Mouse (Mus musculus): ENCODE results near the gene Rhbdd3. TPM values are rescaled to one million over a fixed set of nuclear protein-coding genes. Genes with fewer than 3 reads are reported as not detected.
A peak's percentile ranks its signal among the peaks of the same experiment; 100 is the strongest.
"Not testable (repeated sequence)": the region's sequence is repeated elsewhere in the genome, so short reads cannot be mapped to it uniquely, and the experiment has no call there.

Gene Rhbdd3
- polyA plus RNA-seq, 1 experiment: 19.7 TPM

DNA sequence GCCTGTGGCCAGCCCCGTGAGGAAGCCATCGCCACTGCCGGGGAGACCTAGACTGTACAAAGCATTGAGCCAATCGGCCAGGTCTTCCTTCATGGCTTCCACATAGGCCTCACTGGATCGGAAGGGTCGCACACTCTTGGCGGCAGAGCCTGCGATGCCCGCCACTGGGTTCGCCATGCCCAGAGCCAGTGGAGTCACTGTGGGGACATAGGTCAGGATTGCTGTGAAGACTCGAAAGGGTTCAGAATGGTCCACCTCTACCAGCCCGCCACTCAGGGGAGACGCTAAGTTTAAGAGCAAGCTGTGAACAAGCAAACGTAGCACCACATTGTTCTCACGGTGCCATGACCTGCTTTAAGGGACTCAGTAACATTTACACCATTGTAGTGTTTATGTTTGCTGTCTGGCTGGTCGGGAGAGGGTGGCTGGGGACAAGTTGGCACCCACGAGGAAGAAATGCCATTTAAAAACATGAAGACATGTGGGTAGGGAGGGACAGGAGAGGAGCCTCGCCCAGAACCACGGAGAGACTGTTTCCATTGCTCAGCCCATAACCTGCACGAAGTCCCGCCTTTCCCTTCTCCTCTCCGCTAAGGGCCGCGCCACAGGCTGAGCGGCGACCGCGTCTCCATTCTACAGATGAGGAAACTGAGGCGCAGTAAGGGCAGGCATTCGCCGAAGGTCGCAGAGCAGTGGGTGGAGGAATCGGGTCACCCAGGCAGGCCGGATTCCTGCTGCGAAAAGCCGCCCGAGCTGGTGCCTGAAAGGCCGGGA, 34.3 kb upstream of the Rhbdd3 start:
- WGBS: 15% methylated on average over 38 of the region's 38 CpGs
- peak; percentile 39 for DNase-seq (ENCODE audit: low read depth, low spot score)

DNA sequence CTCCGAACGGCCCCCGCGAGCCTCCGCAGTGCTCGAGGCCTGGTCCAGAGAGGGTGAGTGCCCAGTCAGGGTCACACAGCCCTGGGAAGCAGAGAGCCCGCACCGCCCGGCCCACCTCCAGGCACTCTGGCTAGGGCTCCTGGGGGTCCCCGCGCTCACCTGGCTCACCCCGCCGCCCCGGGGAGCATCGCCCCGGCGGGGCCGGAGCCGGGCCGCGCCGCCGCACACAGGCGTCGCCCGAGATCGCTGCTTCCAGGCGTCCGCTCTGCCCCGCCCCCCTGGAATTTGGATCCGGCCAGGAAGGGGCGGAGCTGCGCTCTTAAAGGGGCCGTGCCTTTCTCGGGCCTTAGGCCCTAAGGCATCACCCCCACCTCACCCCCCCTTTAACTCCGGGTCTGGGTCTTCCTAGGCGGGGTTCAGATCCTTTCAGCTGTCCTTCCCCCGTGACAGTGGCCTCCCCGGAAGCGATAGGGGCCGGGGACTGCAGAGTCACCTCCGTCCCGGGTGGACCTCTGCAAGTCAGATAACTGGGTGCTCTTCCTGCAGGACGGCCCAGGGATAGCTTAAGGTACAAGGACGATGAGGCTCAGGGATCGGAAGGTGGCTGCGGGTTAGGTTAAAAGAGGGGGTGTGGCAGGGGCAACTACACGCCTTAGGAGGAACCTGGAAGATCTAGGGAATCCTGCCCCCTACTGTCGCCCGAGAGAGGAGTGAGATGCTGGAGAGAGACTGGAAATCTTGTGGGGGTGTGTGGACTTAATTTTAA, 33.5 kb upstream of the Rhbdd3 start, which contains the start of gene Gas2l1:
Gene Gas2l1, minus strand, starts transcription at position 272 of the 766 bp plus-strand sequence.
- under 1% methylated on average over 50 of the region's 50 CpGs for WGBS
- DNase-seq (ENCODE audit: low read depth, low spot score): peak; percentile 75

DNA sequence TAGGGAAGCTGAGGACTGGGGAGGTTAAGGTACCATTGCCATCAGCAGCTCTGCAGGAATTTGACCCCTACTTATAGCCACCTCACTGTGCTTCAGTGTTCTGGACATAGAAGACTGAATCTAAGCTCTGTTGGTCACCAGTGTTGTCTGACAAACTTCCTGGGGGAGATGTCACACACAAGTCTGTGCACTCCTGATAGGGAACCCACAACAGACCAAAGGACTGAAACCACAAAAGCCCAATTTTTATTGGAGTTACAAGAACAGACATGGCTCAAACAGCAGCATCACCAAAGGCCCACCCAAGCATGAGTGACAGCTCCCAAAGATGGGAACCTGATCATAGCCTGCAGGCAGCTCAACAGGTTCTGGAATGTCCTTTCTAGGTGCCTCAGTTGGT, 31.7 kb upstream of the Rhbdd3 start:
- DNase-seq (ENCODE audit: low read depth, low spot score): no peak

- DNase-seq (ENCODE audit: low read depth, low spot score): no peak
- WGBS: 53% methylated on average over 9 of the region's 9 CpGs
Measured at GRCm38 (mm10) chr11:5068126-5068971, 30.4 kb upstream of the Rhbdd3 start.

GRCm38 (mm10) chr11:5074882-5075281, 23.8 kb upstream of the Rhbdd3 start:
- DNase-seq (ENCODE audit: low read depth, low spot score): no peak
- 60% methylated on average over 4 of the region's 4 CpGs for WGBS

DNA sequence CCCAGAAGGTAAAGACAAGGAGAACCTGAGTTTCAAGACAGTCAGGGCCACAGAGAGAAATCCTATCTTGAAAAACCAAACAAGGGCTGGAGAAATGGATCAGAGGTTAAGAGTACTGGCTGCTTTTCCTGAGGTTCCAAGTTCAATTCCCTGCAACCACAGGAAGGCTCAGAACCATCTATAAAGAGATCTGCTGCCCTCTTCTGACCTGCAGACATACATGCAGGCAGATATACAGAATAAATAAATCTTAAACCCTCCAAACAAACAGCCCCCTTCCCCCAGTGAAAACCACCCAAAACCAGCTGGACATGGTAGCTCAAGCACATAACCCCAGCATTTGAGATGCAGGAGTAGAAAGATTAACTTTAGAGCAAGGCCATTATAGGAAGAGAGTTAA, 23.0 kb upstream of the Rhbdd3 start:
- no peak for DNase-seq (ENCODE audit: low read depth, low spot score)

GRCm38 (mm10) chr11:5076843-5077242, 21.9 kb upstream of the Rhbdd3 start:
- DNase-seq (ENCODE audit: low read depth, low spot score): not testable (repeated sequence)
- 65% methylated on average over 4 of the region's 5 CpGs for WGBS

DNA sequence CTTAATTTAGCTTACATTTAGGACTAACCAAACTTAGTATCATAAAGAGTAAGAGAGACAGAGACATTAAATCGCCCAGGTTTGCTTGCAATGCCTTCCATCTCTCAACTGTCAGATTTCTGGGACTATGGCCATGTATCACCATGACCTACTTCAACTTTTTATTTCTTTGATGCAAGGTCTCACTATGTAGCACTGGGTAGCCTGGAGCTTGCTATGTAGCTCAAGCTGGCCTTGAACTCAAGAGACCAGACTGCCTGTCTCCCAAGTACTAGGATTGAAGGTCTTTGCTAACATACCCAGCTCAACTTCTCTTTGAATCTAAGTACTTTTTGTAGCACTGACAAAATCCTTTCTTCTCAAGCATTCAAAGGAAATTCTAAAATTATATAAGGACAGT, 9.6 kb upstream of the Rhbdd3 start:
- no peak for DNase-seq (ENCODE audit: low read depth, low spot score)
- 82% methylated on average over 1 of the region's 1 CpGs for WGBS

DNA sequence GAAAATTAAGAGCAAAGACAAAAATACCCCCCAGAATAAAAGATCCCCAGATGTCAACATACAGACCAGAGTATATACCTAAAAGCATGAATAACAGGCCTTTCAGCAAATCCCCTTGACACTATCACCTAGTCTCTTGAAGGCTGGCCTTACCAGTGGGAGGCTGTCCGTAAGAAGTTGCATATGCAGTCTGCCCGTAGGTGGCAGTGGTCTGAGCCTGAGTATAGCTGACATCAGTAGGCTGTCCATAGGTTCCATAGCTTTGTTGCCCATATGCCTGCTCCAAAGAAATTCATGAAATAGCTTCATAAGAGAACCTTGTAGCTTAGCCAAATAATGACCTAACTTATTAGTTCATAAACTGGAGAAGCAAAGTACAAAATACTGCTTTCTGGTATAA, 7.0 kb upstream of the Rhbdd3 start:
- WGBS: 26% methylated on average over 2 of the region's 2 CpGs
- no peak for DNase-seq (ENCODE audit: low read depth, low spot score)

DNA sequence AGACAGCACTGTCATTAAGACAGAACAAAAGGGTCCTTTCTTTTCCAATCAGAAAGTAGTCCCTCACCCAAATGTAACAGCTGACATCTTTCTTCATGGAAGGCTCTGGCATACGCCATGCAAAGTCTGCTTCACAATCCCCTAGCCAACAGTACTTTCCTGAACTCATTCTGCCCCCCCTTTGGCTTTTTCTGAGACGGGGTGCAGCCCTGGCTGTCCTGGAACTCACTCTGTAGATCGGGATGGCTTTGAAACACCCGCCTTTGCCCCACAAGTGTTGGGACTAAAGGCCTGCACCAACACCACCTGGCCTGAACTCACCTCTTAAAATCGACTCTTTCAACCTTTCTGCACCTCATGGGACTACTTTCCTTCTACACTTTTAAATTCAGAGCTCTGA, 2.8 kb upstream of the Rhbdd3 start:
- WGBS: 33% methylated on average over 5 of the region's 5 CpGs
- DNase-seq (ENCODE audit: low read depth, low spot score): no peak

DNA sequence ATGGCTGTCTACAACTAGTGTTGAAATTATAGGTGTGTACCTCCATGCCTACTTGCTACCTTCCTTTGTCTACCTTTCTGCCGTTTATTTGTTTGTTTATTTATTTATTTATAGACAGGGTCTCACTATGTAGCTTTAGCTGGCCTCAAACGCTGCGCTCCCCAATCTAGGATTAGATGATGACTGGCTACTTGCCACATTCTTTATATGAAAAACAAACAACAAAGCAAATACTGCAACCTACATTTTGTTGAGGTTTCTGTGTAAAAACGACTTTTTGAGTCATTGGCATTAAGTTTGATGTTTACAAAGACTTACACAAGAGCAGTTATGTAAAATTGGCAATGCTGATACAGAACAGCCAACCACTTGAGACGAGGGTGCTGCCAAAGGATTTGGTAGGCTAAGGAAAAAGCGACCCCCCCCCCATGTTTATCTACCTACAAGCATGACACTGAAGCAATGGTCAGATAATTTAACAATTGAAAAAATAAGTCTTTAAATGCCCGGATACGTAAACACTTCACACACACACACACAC, 2.2 kb upstream of the Rhbdd3 start:
- WGBS: 14% methylated on average over 8 of the region's 8 CpGs
- DNase-seq (ENCODE audit: low read depth, low spot score): no peak

DNA sequence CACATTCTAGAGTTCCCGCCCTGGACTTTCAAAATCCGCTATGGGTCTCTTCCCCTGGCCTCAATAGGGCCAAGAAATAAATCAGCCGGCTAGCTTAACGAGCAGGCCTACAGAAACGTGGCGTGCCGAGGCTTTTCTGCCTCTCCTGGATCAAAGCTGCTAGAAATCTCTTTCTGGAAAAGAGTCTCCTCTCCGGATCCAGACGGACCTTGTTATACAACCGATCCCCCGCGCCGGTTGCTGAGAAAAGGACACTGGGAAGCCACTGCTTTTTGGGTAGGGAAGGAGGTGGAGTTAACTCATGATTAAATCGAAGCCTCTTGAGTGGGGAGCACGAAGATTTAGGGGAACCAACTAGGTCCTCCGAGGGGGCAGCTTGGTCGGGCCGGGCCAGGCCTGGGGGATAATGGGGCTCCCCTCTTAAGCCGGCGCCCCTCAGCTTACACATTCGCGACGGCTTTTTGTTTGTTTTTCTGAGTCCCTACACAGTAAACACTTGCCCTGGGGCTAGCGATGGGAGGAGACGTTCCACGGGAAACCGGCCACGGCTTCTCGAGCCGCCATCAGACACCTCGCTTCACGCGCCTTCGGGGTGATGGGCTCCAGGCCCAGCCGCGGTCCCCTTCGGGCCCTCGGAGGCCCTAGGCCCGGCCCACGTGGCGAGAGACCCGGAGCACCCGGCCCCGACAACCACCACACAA, 541 bp upstream of the Rhbdd3 start:
- WGBS: under 1% methylated on average over 44 of the region's 44 CpGs

DNA sequence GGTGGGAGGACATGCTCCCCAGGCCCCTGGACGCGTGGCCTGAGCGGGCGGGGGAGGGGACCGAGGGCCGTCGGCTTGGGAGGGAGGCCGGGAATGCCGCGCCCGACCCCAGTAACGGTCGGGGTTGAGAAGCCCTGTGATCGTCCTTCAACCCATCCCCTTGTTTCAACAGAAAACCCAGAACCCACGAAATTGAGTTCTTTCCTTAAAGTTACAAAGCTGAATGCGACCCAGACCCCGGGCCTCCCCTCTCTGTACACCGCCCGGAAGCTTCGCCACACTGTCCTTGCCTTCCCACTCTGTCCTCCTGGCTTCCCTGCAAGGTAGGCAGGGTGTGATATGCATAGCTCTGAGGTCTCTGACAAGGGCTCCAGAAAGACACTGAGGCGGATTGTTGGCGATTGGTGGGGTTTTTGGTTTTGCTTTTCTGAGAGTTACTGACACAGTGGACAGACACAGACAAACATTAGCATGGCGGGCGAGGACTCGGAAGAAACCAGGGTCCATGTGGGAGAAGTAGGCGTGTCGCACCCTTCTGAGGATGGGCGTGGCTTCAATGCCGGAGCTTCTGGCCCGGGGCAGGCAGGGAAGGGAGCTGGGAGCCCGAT, 954 bp downstream of the Rhbdd3 start:
- WGBS: under 1% methylated on average over 31 of the region's 31 CpGs
- peak; percentile 63 for DNase-seq (ENCODE audit: low read depth, low spot score)

More for the DNA sequence above, 541 bp upstream of the Rhbdd3 start:
- no peak for DNase-seq (ENCODE audit: low read depth, low spot score)

DNA sequence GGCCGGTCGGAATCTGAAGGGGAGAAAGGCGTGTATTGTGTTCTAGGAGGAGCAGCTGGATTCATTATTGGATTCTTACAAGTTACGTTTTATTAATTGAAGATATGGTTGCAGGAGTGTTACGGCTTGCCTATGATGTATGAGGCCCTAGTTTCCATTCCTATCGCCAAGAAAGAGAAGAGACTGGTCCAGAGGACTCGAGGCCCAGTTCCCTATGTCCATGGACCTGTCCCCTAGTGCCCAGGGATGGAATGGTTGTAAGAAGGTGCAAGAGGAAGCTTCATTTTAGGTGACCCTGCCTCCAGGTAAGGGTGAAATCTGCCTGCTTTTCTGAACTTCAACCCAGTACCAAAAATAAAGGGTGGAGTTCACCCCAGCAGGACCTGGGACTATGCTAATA, 1.6 kb downstream of the Rhbdd3 start:
- 2% methylated on average over 7 of the region's 7 CpGs for WGBS
- no peak for DNase-seq (ENCODE audit: low read depth, low spot score)

GRCm38 (mm10) chr11:5100801-5101200, 2.1 kb downstream of the Rhbdd3 start:
- no peak for DNase-seq (ENCODE audit: low read depth, low spot score)
- WGBS: 27% methylated on average over 5 of the region's 5 CpGs

- WGBS: 79% methylated on average over 6 of the region's 6 CpGs
- no peak for DNase-seq (ENCODE audit: low read depth, low spot score)
Measured at GRCm38 (mm10) chr11:5101641-5102040, 2.9 kb downstream of the Rhbdd3 start.

GRCm38 (mm10) chr11:5102384-5102783, 3.7 kb downstream of the Rhbdd3 start:
- no peak for DNase-seq (ENCODE audit: low read depth, low spot score)
- WGBS: 91% methylated on average over 7 of the region's 7 CpGs

DNA sequence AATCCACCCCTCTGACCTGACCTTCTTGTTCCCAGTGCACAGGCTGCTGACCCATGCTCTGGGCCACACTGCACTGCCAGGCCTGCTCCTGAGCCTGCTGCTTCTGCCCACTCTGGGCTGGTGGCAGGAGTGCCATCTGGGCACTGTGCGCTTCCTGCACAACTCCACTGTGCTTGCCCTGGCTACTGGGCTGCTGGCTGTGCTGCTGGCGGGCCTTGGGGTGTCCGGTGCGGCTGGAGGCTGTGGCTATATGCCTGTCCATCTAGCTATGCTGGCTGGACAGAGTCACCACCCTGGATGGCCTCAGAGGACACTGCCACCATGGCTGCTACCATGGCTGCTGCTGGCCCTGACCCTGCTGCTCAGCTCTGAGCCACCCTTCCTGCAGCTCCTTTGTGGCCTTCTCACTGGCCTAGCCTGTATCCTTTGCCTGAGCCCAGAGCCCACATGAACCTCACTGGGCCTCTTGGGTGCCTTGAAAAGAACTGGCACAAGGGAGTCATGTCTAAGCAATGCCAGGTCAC, 5.3 kb downstream of the Rhbdd3 start:
- 96% methylated on average over 4 of the region's 4 CpGs for WGBS
- no peak for DNase-seq (ENCODE audit: low read depth, low spot score)

DNA sequence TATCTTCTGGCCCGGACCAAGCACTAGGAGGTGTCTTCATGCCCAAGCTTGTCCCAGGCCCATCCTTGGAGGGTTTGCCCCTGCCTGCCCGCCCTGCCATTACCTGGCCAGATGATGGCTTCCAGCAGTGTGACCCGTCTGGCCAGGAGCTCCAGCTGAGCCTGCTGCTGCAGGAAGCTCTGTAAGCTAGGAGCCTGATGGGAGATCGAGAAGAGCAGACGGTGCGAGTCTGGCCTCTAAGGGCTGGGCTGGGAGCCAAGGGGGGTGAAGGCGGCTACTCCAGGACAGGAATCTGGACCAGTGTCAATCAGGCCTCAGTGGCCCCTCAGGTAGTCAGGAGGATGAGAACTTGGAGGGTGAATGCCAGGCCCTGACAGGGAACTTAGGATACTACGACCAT, 10.7 kb downstream of the Rhbdd3 start:
- 77% methylated on average over 8 of the region's 8 CpGs for WGBS
- no peak for DNase-seq (ENCODE audit: low read depth, low spot score)
